In the genomic region with DNA sequence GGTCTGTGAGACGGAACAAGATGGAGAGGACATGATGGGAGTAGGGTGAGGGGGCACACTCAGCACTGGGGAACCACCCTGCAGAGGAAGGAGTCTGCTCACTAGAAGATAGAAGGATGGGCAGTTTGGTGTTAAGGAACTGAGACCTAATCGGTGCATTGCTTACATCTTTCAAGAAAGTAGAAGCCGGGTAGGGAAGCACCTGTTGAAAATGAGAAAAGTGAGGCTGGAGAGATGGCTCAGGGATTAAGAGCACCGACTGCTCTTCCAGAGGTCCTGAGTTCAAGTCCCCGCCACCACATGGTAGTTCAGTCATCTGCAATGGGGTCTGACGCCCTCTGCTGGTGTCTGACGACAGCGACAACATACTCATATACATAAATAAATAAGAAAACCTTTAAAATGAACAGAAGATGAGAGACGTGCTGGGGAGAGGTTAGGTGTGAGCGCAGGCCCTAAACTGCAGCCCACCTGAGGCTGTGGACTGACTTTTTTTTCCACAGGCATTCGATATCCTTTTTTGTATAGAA, we compare ENCODE assay signal across 12 mouse cellular contexts. TPM values are rescaled to one million over a fixed set of nuclear protein-coding genes. Genes with fewer than 3 reads are reported as not detected.
DNase-seq lines count a peak whose midpoint lies in the region; ATAC-seq and TF ChIP-seq lines count a peak whose summit lies in the region.
"Had no signal": no experiment of that assay in that cellular context is flagged by ENCODE, and none has a peak within 500 bp of the region (broad histone marks: within the 10 kb centered on the region; RNA-seq: fewer than 3 reads in every experiment).

No protein-coding gene starts in this region.

- no peak for TF ChIP-seq POLR2A in MEL (IDR thresholded peaks at IDR 0.05; ENCODE audit: control insufficient read depth in 1 of 2, insufficient read depth in 1 of 2, low read depth in 1 of 2, low read length in 2 of 2, poor library complexity in 1 of 2)

- H3K79me2 ChIP-seq in MEL (ENCODE audit: control insufficient read depth, insufficient read depth, low read length, poor library complexity) = no peaks in the 10 kb centered on the region; the same call in 1 of the 2 replicates

- no peak overlapping the region for H3K27ac ChIP-seq in hindbrain, postnatal 0 days
- H3K27ac ChIP-seq in hindbrain, embryonic 12.5 days = no peak overlapping the region
- no peak overlapping the region for H3K27ac ChIP-seq in MEL (ENCODE audit: control insufficient read depth, low read depth, low read length)
- peak overlapping the region; percentile 85 for H3K27ac ChIP-seq in liver, postnatal 0 days (ENCODE audit: low read depth)
- H3K27ac ChIP-seq: heart, embryonic 13.5 days had no signal

- no peaks in the 10 kb centered on the region for H3K36me3 ChIP-seq in hindbrain, postnatal 0 days (ENCODE audit: insufficient read depth, low read length)
- H3K36me3 ChIP-seq in hindbrain, embryonic 12.5 days = no peaks in the 10 kb centered on the region
- H3K36me3 ChIP-seq in MEL (ENCODE audit: control insufficient read depth in 1 of 2, insufficient read depth in 2 of 2, low read length in 2 of 2) = peaks cover 0 to 6% of the 10 kb centered on the region in 2 experiments; a peak in 2 of 4 replicates
- H3K36me3 ChIP-seq in liver, postnatal 0 days (replicated peaks; ENCODE audit: insufficient read depth, low read length) = no peaks in the 10 kb centered on the region
- H3K36me3 ChIP-seq: heart, embryonic 13.5 days had no signal

- WGBS in hindbrain, postnatal 0 days = 73% methylated on average over 11 of the region's 11 CpGs
- 73% methylated on average over 11 of the region's 11 CpGs for WGBS in hindbrain, embryonic 12.5 days
- WGBS in liver, postnatal 0 days (ENCODE audit: insufficient replicate concordance) = 71% methylated on average over 11 of the region's 11 CpGs

- no peak overlapping the region for H3K4me3 ChIP-seq in hindbrain, postnatal 0 days (ENCODE audit: low read length)
- no peak overlapping the region for H3K4me3 ChIP-seq in hindbrain, embryonic 12.5 days
- H3K4me3 ChIP-seq in MEL (ENCODE audit: control insufficient read depth in 1 of 2, insufficient read depth in 1 of 2, low read depth in 2 of 2, low read length in 2 of 2) = no peak overlapping the region
- H3K4me3 ChIP-seq in liver, postnatal 0 days (ENCODE audit: low read depth, low read length) = no peak overlapping the region
- H3K4me3 ChIP-seq: heart, embryonic 13.5 days had no signal

- peak; percentile 36 for TF ChIP-seq CTCF in hindbrain, postnatal 0 days (IDR thresholded peaks at IDR 0.05; ENCODE audit: low read depth)
- TF ChIP-seq CTCF in MEL (IDR thresholded peaks at IDR 0.05 in 2 of 3, conservative IDR thresholded peaks at IDR 0.05 in 1 of 3; ENCODE audit: control insufficient read depth in 1 of 3, insufficient read depth in 1 of 3, low read depth in 2 of 3, low read length in 3 of 3, poor library complexity in 1 of 3, severe bottlenecking in 1 of 3) = peak; percentile 42 to 64 (median 59)
- peak; percentile 70 for TF ChIP-seq CTCF in liver, postnatal 0 days (IDR thresholded peaks at IDR 0.05; ENCODE audit: low read depth)

- no peaks in the 10 kb centered on the region for H3K9me3 ChIP-seq in hindbrain, postnatal 0 days (ENCODE audit: low read length)
- H3K9me3 ChIP-seq in hindbrain, embryonic 12.5 days (replicated peaks) = no peaks in the 10 kb centered on the region
- no peaks in the 10 kb centered on the region for H3K9me3 ChIP-seq in MEL (replicated peaks; ENCODE audit: insufficient read depth, low read length)
- no peaks in the 10 kb centered on the region for H3K9me3 ChIP-seq in liver, postnatal 0 days (ENCODE audit: low read length)
- H3K9me3 ChIP-seq: heart, embryonic 13.5 days had no signal

- TF ChIP-seq EP300 in MEL (IDR thresholded peaks at IDR 0.05; ENCODE audit: low read depth in 1 of 2, low read length in 2 of 2) = no peak
- no peak for TF ChIP-seq EP300 in liver, postnatal 0 days (IDR thresholded peaks at IDR 0.05; ENCODE audit: low read depth)

- no peak overlapping the region for H3K4me2 ChIP-seq in hindbrain, postnatal 0 days (ENCODE audit: low read depth, low read length)
- H3K4me2 ChIP-seq in hindbrain, embryonic 12.5 days (replicated peaks) = no peak overlapping the region
- H3K4me2 ChIP-seq in liver, postnatal 0 days (ENCODE audit: low read depth, low read length) = no peak overlapping the region
- H3K4me2 ChIP-seq: heart, embryonic 13.5 days had no signal

- H3K9ac ChIP-seq in hindbrain, postnatal 0 days (replicated peaks; ENCODE audit: low read length) = no peak overlapping the region
- H3K9ac ChIP-seq in hindbrain, embryonic 12.5 days = no peak overlapping the region
- H3K9ac ChIP-seq in MEL (ENCODE audit: control insufficient read depth, low read depth, low read length, poor library complexity, severe bottlenecking) = no peak overlapping the region
- no peak overlapping the region for H3K9ac ChIP-seq in liver, postnatal 0 days (replicated peaks)

- no peak for DNase-seq in hindbrain, postnatal 0 days (ENCODE audit: low spot score)
- DNase-seq in A20 (ENCODE audit: low read depth, low spot score) (peak; percentile 82), MEL (ENCODE audit: low read depth, low spot score) (peak; percentile 63)
- DNase-seq in liver, postnatal 0 days = no peak
- DNase-seq in neural tube, embryonic 10.5 days (ENCODE audit: extremely low spot score, low spot score) = no peak
- no peak for DNase-seq in urinary bladder, postnatal 14 days (ENCODE audit: low spot score)
- DNase-seq in left cerebral cortex, adult 18-20 months (ENCODE audit: low spot score in 2 of 2) = no peak
- DNase-seq: cerebellum, adult 18-20 months; kidney, adult 9 months had no signal

- 0 out of 2 replicates have a peak, but pooled peaks cover 7% of the 10 kb centered on the region for H3K4me1 ChIP-seq in hindbrain, postnatal 0 days (ENCODE audit: insufficient read depth, low read length)
- H3K4me1 ChIP-seq in hindbrain, embryonic 12.5 days = no peaks in the 10 kb centered on the region
- H3K4me1 ChIP-seq in MEL (ENCODE audit: control insufficient read depth in 1 of 2, insufficient read depth in 2 of 2, low read length in 2 of 2) = peaks cover 0 to 4% of the 10 kb centered on the region in 2 experiments; a peak in 3 of 4 replicates
- H3K4me1 ChIP-seq in liver, postnatal 0 days (ENCODE audit: insufficient read depth) = peaks cover 31% of the 10 kb centered on the region

- no peaks in the 10 kb centered on the region for H3K27me3 ChIP-seq in hindbrain, postnatal 0 days (ENCODE audit: insufficient read depth, low read length)
- H3K27me3 ChIP-seq in hindbrain, embryonic 12.5 days = no peaks in the 10 kb centered on the region
- H3K27me3 ChIP-seq in MEL (ENCODE audit: control insufficient read depth in 1 of 2, insufficient read depth in 2 of 2, low read length in 2 of 2) = no peaks in the 10 kb centered on the region
- H3K27me3 ChIP-seq in liver, postnatal 0 days (ENCODE audit: insufficient read depth, low read length) = no peaks in the 10 kb centered on the region
- H3K27me3 ChIP-seq: heart, embryonic 13.5 days had no signal

- no peak for ATAC-seq in hindbrain, postnatal 0 days
- ATAC-seq in hindbrain, embryonic 12.5 days (ENCODE audit: low FRiP score) = no peak
- no peak for ATAC-seq in liver, postnatal 0 days
- ATAC-seq: midbrain, embryonic 16.5 days had no signal

- peak; percentile 56 for TF ChIP-seq RAD21 in MEL (IDR thresholded peaks at IDR 0.05; ENCODE audit: low read depth, low read length)

TF ChIP-seq in MEL, 35 proteins besides CTCF, POLR2A, EP300 and RAD21:
- TF ChIP-seq E2F4 (IDR thresholded peaks at IDR 0.05; ENCODE audit: borderline replicate concordance, low read depth, low read length) = no peak
- TF ChIP-seq MYC (IDR thresholded peaks at IDR 0.05; ENCODE audit: low read depth, low read length) = 0 out of 2 replicates have a peak, but pooled peaks have one; percentile 41
- peak; percentile 68 for TF ChIP-seq SMC3 (IDR thresholded peaks at IDR 0.05; ENCODE audit: low read depth, low read length)
- TF ChIP-seq ZC3H11A (IDR thresholded peaks at IDR 0.05; ENCODE audit: low read depth, low read length) = peak; percentile 57
- no peak for TF ChIP-seq TAL1 (IDR thresholded peaks at IDR 0.05; ENCODE audit: low read length)
- TF ChIP-seq NRF1 (IDR thresholded peaks at IDR 0.05; ENCODE audit: insufficient read depth, low read depth, low read length, poor library complexity, severe bottlenecking) = no peak
- no peak for TF ChIP-seq GATA1 (IDR thresholded peaks at IDR 0.05; ENCODE audit: low read depth, low read length)
- TF ChIP-seq MXI1 (IDR thresholded peaks at IDR 0.05; ENCODE audit: low read depth, low read length) = no peak

RNA-seq across cellular contexts. Expression of a gene that starts 25.1 kb away (rescaled TPM):
- total RNA-seq in hindbrain, postnatal 0 days (2014; rRNA removed) = 53.1 and 60.5 TPM in 2 replicates
- polyA plus RNA-seq in hindbrain, postnatal 0 days (2015; fragmentation: Nextera tagmentation; extraction: Ambion mirVana) = 33.6 and 34.1 TPM in 2 replicates
- 60.7 and 65.4 TPM in 2 replicates for polyA plus RNA-seq in hindbrain, embryonic 12.5 days (2016; fragmentation: Nextera tagmentation; extraction: Ambion mirVana)
- 10.3 and 12.2 TPM in 2 replicates for total RNA-seq in MEL (2012; rRNA removed)
- 10 to 100 TPM in 1 of 2 experiments, not detected in 1; 20.2 TPM for polyA plus RNA-seq in MEL (2012; ENCODE audit: insufficient read depth in 1 of 2, insufficient read length in 2 of 2, low read depth in 1 of 2, low replicate concordance in 2 of 2, missing spikeins in 1 of 2)
- polyA plus RNA-seq in liver, postnatal 0 days (2015; fragmentation: Nextera tagmentation; extraction: Ambion mirVana) = 16.3 and 16.6 TPM in 2 replicates
- 10 to 100 TPM; 41.7 to 53.2 TPM for total RNA-seq in left cerebral cortex, adult 18-20 months (2021)

RNA-seq across cellular contexts. Expression of a gene that starts 53.9 kb away (rescaled TPM):
- total RNA-seq in hindbrain, postnatal 0 days (2014; rRNA removed) = 4.2 and 7.1 TPM in 2 replicates
- 14.6 and 14.8 TPM in 2 replicates for polyA plus RNA-seq in hindbrain, postnatal 0 days (2015; fragmentation: Nextera tagmentation; extraction: Ambion mirVana)
- polyA plus RNA-seq in hindbrain, embryonic 12.5 days (2016; fragmentation: Nextera tagmentation; extraction: Ambion mirVana) = 8.5 and 10.1 TPM in 2 replicates
- total RNA-seq in MEL (2012; rRNA removed) = 4.7 and 5.9 TPM in 2 replicates
- polyA plus RNA-seq in MEL (2012; ENCODE audit: insufficient read depth in 1 of 2, insufficient read length in 2 of 2, low read depth in 1 of 2, low replicate concordance in 2 of 2, missing spikeins in 1 of 2) = 10 to 100 TPM in 1 of 2 experiments, not detected in 1; 14.6 TPM
- 25.5 and 26.4 TPM in 2 replicates for polyA plus RNA-seq in liver, postnatal 0 days (2015; fragmentation: Nextera tagmentation; extraction: Ambion mirVana)
- total RNA-seq in left cerebral cortex, adult 18-20 months (2021) = 1 to 10 TPM; 9.8 to 9.9 TPM

Comparison
In these comparisons a context has a peak if more than half of its experiments do, and no peak if none do; other contexts are left out.
1. DNase-seq: peak in A20 (single experiment) and MEL (single experiment); none in hindbrain, postnatal 0 days (single experiment), liver, postnatal 0 days (single experiment), neural tube, embryonic 10.5 days (single experiment), urinary bladder, postnatal 14 days (single experiment) and left cerebral cortex, adult 18-20 months (0 of 2).
2. Peak in every context shown above with its lines, with median percentiles within 50 percentile points of each other: CTCF ChIP-seq.